In genomic region chr11:70432895-70433568, GRCm38 (mm10) we compare ENCODE assay signal across 1 mouse cellular context.
TF ChIP-seq lines count a peak whose summit lies in the region.

No protein-coding gene starts in this region.

TF ChIP-seq in MEL, 35 proteins besides CTCF, POLR2A, EP300 and RAD21 (continued from another document):
- TF ChIP-seq TCF12 (IDR thresholded peaks at IDR 0.05; ENCODE audit: low read depth, low read length) (peak; percentile 95), RCOR1 (IDR thresholded peaks at IDR 0.05; ENCODE audit: low read depth, low read length) (peak; percentile 88), POLR2AphosphoS2 (IDR thresholded peaks at IDR 0.05; ENCODE audit: low read length) (no peak), ZMIZ1 (IDR thresholded peaks at IDR 0.05; ENCODE audit: low read depth, low read length) (no peak), BHLHE40 (IDR thresholded peaks at IDR 0.05; ENCODE audit: borderline replicate concordance, low read depth, low read length) (peak; percentile 53; the same call in 1 of the 2 replicates), SIN3A (IDR thresholded peaks at IDR 0.05; ENCODE audit: low read length) (peak; percentile 92), GATA1 (IDR thresholded peaks at IDR 0.05; ENCODE audit: low read depth, low read length) (peak; percentile 95), POLR2AphosphoS5 (IDR thresholded peaks at IDR 0.05; ENCODE audit: borderline replicate concordance, low read depth, low read length) (no peak), MAFK (IDR thresholded peaks at IDR 0.05; ENCODE audit: borderline replicate concordance, low read depth, low read length) (no peak), ZNF384 (IDR thresholded peaks at IDR 0.05; ENCODE audit: low read depth, low read length) (no peak), UBTF (IDR thresholded peaks at IDR 0.05; ENCODE audit: borderline replicate concordance, insufficient read depth, low read depth, low read length) (no peak), TBP (IDR thresholded peaks at IDR 0.05; ENCODE audit: low read depth, low read length) (peak; percentile 71; the same call in 1 of the 2 replicates), MYB (IDR thresholded peaks at IDR 0.05; ENCODE audit: low read depth, low read length) (no peak), MAZ (IDR thresholded peaks at IDR 0.05; ENCODE audit: low read depth, low read length) (peak; percentile 96), NRF1 (IDR thresholded peaks at IDR 0.05; ENCODE audit: insufficient read depth, low read depth, low read length, poor library complexity, severe bottlenecking) (no peak), MYC (IDR thresholded peaks at IDR 0.05; ENCODE audit: low read depth, low read length) (peak; percentile 49; the same call in 1 of the 2 replicates), NELFE (IDR thresholded peaks at IDR 0.05; ENCODE audit: low read depth, low read length) (0 out of 2 replicates have a peak, but pooled peaks have one; percentile 35), HCFC1 (IDR thresholded peaks at IDR 0.05; ENCODE audit: low read depth, low read length) (peak; percentile 49), ELF1 (IDR thresholded peaks at IDR 0.05; ENCODE audit: low read depth, low read length) (peak; percentile 74), MAX (IDR thresholded peaks at IDR 0.05; ENCODE audit: low read length) (no peak; the same call in 1 of the 2 replicates), ZC3H11A (IDR thresholded peaks at IDR 0.05; ENCODE audit: low read depth, low read length) (no peak)
